ENCODE assay signal across 8 mouse cellular contexts in genomic region chr1:131384406-131384805, GRCm38 (mm10).
DNase-seq lines count a peak whose midpoint lies in the region; TF ChIP-seq lines count a peak whose summit lies in the region.

No protein-coding gene starts in this region.

- peak; percentile 26 for DNase-seq in gastrocnemius, adult 2 months
- DNase-seq in gastrocnemius, postnatal 36 days, result no peak
- peak; percentile 90 for DNase-seq in 416B (ENCODE audit: low read depth)
- DNase-seq in cerebellum, adult 11 months, result peak; percentile 19
- peak; percentile 17 to 54 for DNase-seq in kidney, postnatal 36 days
- peak; percentile 52 for DNase-seq in thymus, postnatal 14 days
- DNase-seq in left cerebral cortex, adult 8-10 months (ENCODE audit: low spot score in 2 of 2), result no peak
- DNase-seq in right cerebral cortex, adult 2 months (ENCODE audit: low spot score in 2 of 2), result no peak

- no peak for TF ChIP-seq CTCF in gastrocnemius, adult 2 months (IDR thresholded peaks at IDR 0.05)

- intact Hi-C loops in gastrocnemius, adult 2 months (cut with DNase I), result no loop called here
- intact Hi-C loops in gastrocnemius, postnatal 36 days (cut with DNase I), result loop anchor here (5.0 kb wide), 1 partner anchor 143 kb away; the partner anchor contains the start of genes Fam72a and Srgap2

- H3K4me3 ChIP-seq in gastrocnemius, adult 2 months, result no peak overlapping the region

- H3K27ac ChIP-seq in gastrocnemius, adult 2 months, result peak overlapping the region; percentile 50

Comparison
In these comparisons a context has a peak if more than half of its experiments do, and no peak if none do; other contexts are left out.
1. DNase-seq: peak in gastrocnemius, adult 2 months (single experiment), 416B (single experiment), cerebellum, adult 11 months (single experiment), kidney, postnatal 36 days (2 of 2) and thymus, postnatal 14 days (single experiment); none in gastrocnemius, postnatal 36 days (0 of 2), left cerebral cortex, adult 8-10 months (0 of 2) and right cerebral cortex, adult 2 months (0 of 2).